Mouse (Mus musculus) hindbrain, embryonic 15.5 days (tissue): ENCODE measurements around the gene Slc25a5. TPM values are rescaled to one million over a fixed set of nuclear protein-coding genes. Genes with fewer than 3 reads are reported as not detected.

Source experiments
- polyA plus RNA-seq: library from polyadenylated mRNA; unstranded; fragments of >200 nt; fragmentation: Nextera tagmentation; extraction: Ambion mirVana; gene quantifications from 2 replicates; pipeline ENCODE4 v1.2.1, GENCODE M21; 2015

Slc25a5 gene
- polyA plus RNA-seq, 1 experiment from 2014 or later, result 506 TPM

Other genes with a start within 250 kb of the Slc25a5 start
- 607 and 612 TPM in 2 replicates for gene Pgrmc1, start 197.4 kb upstream of the Slc25a5 start, polyA plus RNA-seq
- 6.1 and 6.3 TPM in 2 replicates for gene Akap17b, start 150.3 kb upstream of the Slc25a5 start, polyA plus RNA-seq
- gene Slc25a43, start 52.0 kb upstream of the Slc25a5 start, polyA plus RNA-seq, result 0.44 and 1.3 TPM in 2 replicates
- gene Ube2a, start 78.2 kb downstream of the Slc25a5 start, polyA plus RNA-seq, result 115 and 119 TPM in 2 replicates
- 21.6 and 22.8 TPM in 2 replicates for gene C330007P06Rik, start 78.5 kb downstream of the Slc25a5 start, polyA plus RNA-seq
- 14.8 and 16.1 TPM in 2 replicates for gene Nkrf, start 107.2 kb downstream of the Slc25a5 start, polyA plus RNA-seq
- gene Sept6, start 196.1 kb downstream of the Slc25a5 start, polyA plus RNA-seq, result 68.8 and 73.5 TPM in 2 replicates